ENCODE assay signal across 10 mouse cellular contexts in genomic region chr12:105873283-105873682, GRCm38 (mm10).
DNase-seq lines count a peak whose midpoint lies in the region; ATAC-seq and TF ChIP-seq lines count a peak whose summit lies in the region.
"Had no signal": no experiment of that assay in that cellular context is flagged by ENCODE, and none has a peak within 500 bp of the region (broad histone marks: within the 10 kb centered on the region; RNA-seq: fewer than 3 reads in every experiment).

No protein-coding gene starts in this region.

- TF ChIP-seq EP300 in CH12.LX (IDR thresholded peaks at IDR 0.05; ENCODE audit: low read length): no peak

- no peak for ATAC-seq in kidney, embryonic 14.5 days (ENCODE audit: low FRiP score, low TSS enrichment)
- no peak for ATAC-seq in hindbrain, embryonic 14.5 days (ENCODE audit: low FRiP score)

- TF ChIP-seq CTCF in CH12.LX (conservative IDR thresholded peaks at IDR 0.05 in 1 of 2, IDR thresholded peaks at IDR 0.05 in 1 of 2; ENCODE audit: low read depth in 2 of 2, low read length in 2 of 2): peak; percentile 49 to 50
- peak; percentile 29; the same call in 1 of the 2 replicates for TF ChIP-seq CTCF in spleen, adult 2 months (IDR thresholded peaks at IDR 0.05; ENCODE audit: extremely low read depth, insufficient read depth, insufficient read length, insufficient replicate concordance)

- no peak overlapping the region for H3K27ac ChIP-seq in kidney, embryonic 14.5 days (ENCODE audit: low read depth, low read length)
- no peak overlapping the region for H3K27ac ChIP-seq in CH12.LX (ENCODE audit: insufficient read depth, low read depth)
- H3K27ac ChIP-seq in spleen, adult 2 months (ENCODE audit: insufficient read depth, low read length): no peak overlapping the region
- no peak overlapping the region for H3K27ac ChIP-seq in hindbrain, embryonic 14.5 days
- H3K27ac ChIP-seq: heart, embryonic 13.5 days had no signal

- H3K9ac ChIP-seq in kidney, embryonic 14.5 days (ENCODE audit: low read depth, low read length): no peak overlapping the region
- H3K9ac ChIP-seq in CH12.LX (ENCODE audit: insufficient read depth, low read depth): no peak overlapping the region
- H3K9ac ChIP-seq in hindbrain, embryonic 14.5 days: no peak overlapping the region
- H3K9ac ChIP-seq: heart, embryonic 13.5 days had no signal

- peak; percentile 9 to 66 for DNase-seq in kidney, postnatal 36 days
- peak; percentile 43 for DNase-seq in CH12.LX (ENCODE audit: extremely low read depth)
- peak; percentile 14 for DNase-seq in T-cell, adult 2 months (ENCODE audit: low spot score)
- DNase-seq in spleen, adult 2 months (ENCODE audit: low read depth in 1 of 2, low spot score in 2 of 2): peak in 1 of 2 experiments; percentile 14
- no peak for DNase-seq in hindbrain, embryonic 14.5 days (ENCODE audit: low spot score)
- no peak for DNase-seq in layer of hippocampus, adult 9-11 months
- DNase-seq in left cerebral cortex, adult 18-20 months (ENCODE audit: low spot score in 2 of 2): no peak
- DNase-seq: cerebellum, adult 11 months had no signal

- no peak overlapping the region for H3K4me3 ChIP-seq in kidney, embryonic 14.5 days (ENCODE audit: low read length)
- no peak overlapping the region for H3K4me3 ChIP-seq in CH12.LX (replicated peaks in 1 of 3; ENCODE audit: low read depth in 2 of 3, low read length in 2 of 3, poor library complexity in 1 of 3)
- no peak overlapping the region for H3K4me3 ChIP-seq in spleen, adult 2 months (ENCODE audit: extremely low read depth, insufficient read depth, insufficient read length)
- no peak overlapping the region for H3K4me3 ChIP-seq in hindbrain, embryonic 14.5 days (replicated peaks; ENCODE audit: low read length)
- H3K4me3 ChIP-seq: heart, embryonic 13.5 days had no signal

- peak; percentile 20 for TF ChIP-seq RAD21 in CH12.LX (IDR thresholded peaks at IDR 0.05; ENCODE audit: low read depth, low read length)

- no peaks in the 10 kb centered on the region for H3K79me2 ChIP-seq in CH12.LX (replicated peaks; ENCODE audit: control insufficient read depth, extremely low read depth, insufficient read depth, poor library complexity, severe bottlenecking)

- no peaks in the 10 kb centered on the region for H3K36me3 ChIP-seq in kidney, embryonic 14.5 days (ENCODE audit: control insufficient read depth, insufficient read depth, low read length)
- no peaks in the 10 kb centered on the region for H3K36me3 ChIP-seq in CH12.LX (replicated peaks in 1 of 2; ENCODE audit: control insufficient read depth in 1 of 2, insufficient read depth in 1 of 2, low read length in 1 of 2)
- no peaks in the 10 kb centered on the region for H3K36me3 ChIP-seq in spleen, adult 2 months (ENCODE audit: control insufficient read depth, insufficient read depth, low read length)
- H3K36me3 ChIP-seq in hindbrain, embryonic 14.5 days (replicated peaks; ENCODE audit: control insufficient read depth, insufficient read depth): no peaks in the 10 kb centered on the region
- H3K36me3 ChIP-seq: heart, embryonic 13.5 days had no signal

- dilution Hi-C loops in CH12.LX (cut with MboI; ENCODE audit: extremely low pct_ligation_motif_present, extremely low pct_unique_long_range_greater_than_20kb, low sequenced_read_pairs): no loop called here

- TF ChIP-seq POLR2A in CH12.LX (IDR thresholded peaks at IDR 0.05; ENCODE audit: low read depth, low read length): no peak
- no peak for TF ChIP-seq POLR2A in spleen, adult 2 months (IDR thresholded peaks at IDR 0.05; ENCODE audit: low read depth, low read length)

- no peaks in the 10 kb centered on the region for H3K4me1 ChIP-seq in kidney, embryonic 14.5 days (ENCODE audit: control insufficient read depth, insufficient read depth, low read length)
- H3K4me1 ChIP-seq in CH12.LX (ENCODE audit: control insufficient read depth in 1 of 2, insufficient read depth in 2 of 2): peaks cover 0 to 21% of the 10 kb centered on the region in 2 experiments; a peak in 2 of 4 replicates
- H3K4me1 ChIP-seq in spleen, adult 2 months (ENCODE audit: control insufficient read depth, insufficient read depth, insufficient read length): no peaks in the 10 kb centered on the region
- 0 out of 2 replicates have a peak, but pooled peaks cover 6% of the 10 kb centered on the region for H3K4me1 ChIP-seq in hindbrain, embryonic 14.5 days (replicated peaks; ENCODE audit: control insufficient read depth, insufficient read depth, low read length)

- H3K4me2 ChIP-seq in kidney, embryonic 14.5 days (replicated peaks; ENCODE audit: low read depth, low read length): no peak overlapping the region
- no peak overlapping the region for H3K4me2 ChIP-seq in CH12.LX (ENCODE audit: insufficient read depth, low read depth, poor library complexity, severe bottlenecking)
- H3K4me2 ChIP-seq in hindbrain, embryonic 14.5 days (replicated peaks): no peak overlapping the region
- H3K4me2 ChIP-seq: heart, embryonic 13.5 days had no signal

- no peaks in the 10 kb centered on the region for H3K9me3 ChIP-seq in kidney, embryonic 14.5 days (ENCODE audit: control insufficient read depth, low read length)
- H3K9me3 ChIP-seq in CH12.LX (replicated peaks; ENCODE audit: low read length): peaks cover 3% of the 10 kb centered on the region
- no peaks in the 10 kb centered on the region for H3K9me3 ChIP-seq in hindbrain, embryonic 14.5 days (ENCODE audit: control insufficient read depth, low read length)
- H3K9me3 ChIP-seq: heart, embryonic 13.5 days had no signal

- in situ Hi-C loops in CH12.LX (cut with MboI; ENCODE audit: low pct_ligation_motif_present, low pct_unique_long_range_greater_than_20kb, low sequenced_read_pairs): no loop called here

- H3K27me3 ChIP-seq in kidney, embryonic 14.5 days (ENCODE audit: control insufficient read depth, insufficient read depth, low read length): no peaks in the 10 kb centered on the region
- no peaks in the 10 kb centered on the region for H3K27me3 ChIP-seq in CH12.LX (replicated peaks)
- H3K27me3 ChIP-seq in spleen, adult 2 months (ENCODE audit: control insufficient read depth, insufficient read depth, low read length): no peaks in the 10 kb centered on the region
- peaks cover 5% of the 10 kb centered on the region for H3K27me3 ChIP-seq in hindbrain, embryonic 14.5 days (ENCODE audit: control insufficient read depth, insufficient read depth, low read length)

- whole genome bisulfite sequencing in kidney, embryonic 14.5 days: 54% methylated on average over 2 of the region's 2 CpGs
- WGBS in spleen, adult 2 months: 49% methylated on average over 2 of the region's 2 CpGs
- 53% methylated on average over 2 of the region's 2 CpGs for WGBS in hindbrain, embryonic 14.5 days

TF ChIP-seq in CH12.LX, 34 proteins besides CTCF, POLR2A, EP300 and RAD21:
- TF ChIP-seq MYC (IDR thresholded peaks at IDR 0.05; ENCODE audit: low read depth, low read length) (no peak), POLR2AphosphoS2 (IDR thresholded peaks at IDR 0.05; ENCODE audit: low read depth, low read length) (no peak)
TF ChIP-seq in CH12.LX: peak in this region for 0.

Comparison
In these comparisons a context has a peak if more than half of its experiments do, and no peak if none do; other contexts are left out.
1. DNase-seq: peak in kidney, postnatal 36 days (2 of 2), CH12.LX (single experiment) and T-cell, adult 2 months (single experiment); none in hindbrain, embryonic 14.5 days (single experiment), layer of hippocampus, adult 9-11 months (single experiment) and left cerebral cortex, adult 18-20 months (0 of 2).